Mouse (Mus musculus): ENCODE data around the gene Ubash3a.
"Not testable (repeated sequence)": the region's sequence is repeated elsewhere in the genome, so short reads cannot be mapped to it uniquely, and the experiment has no call there.

The Ubash3a gene

DNA sequence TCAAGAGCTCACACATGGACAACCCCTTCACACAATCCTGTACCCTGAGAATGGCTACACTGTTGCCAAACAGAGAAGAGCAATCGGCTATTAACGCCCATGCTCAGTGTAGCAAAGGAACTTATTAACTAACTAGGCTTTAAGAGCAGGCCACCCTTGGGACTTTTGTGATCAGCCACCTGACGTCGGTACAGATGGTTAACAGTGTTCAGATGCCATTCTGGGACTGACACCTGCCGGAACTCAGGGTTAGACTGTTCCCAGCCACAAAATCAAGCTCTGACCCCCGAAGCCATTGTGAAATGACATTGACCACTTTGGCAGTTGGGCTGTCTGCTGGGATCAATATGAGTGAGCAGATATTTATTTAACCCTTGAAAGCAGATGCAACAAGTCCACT, 53.7 kb downstream of the Ubash3a start:
- DNase-seq (ENCODE audit: low spot score), result no peak

DNA sequence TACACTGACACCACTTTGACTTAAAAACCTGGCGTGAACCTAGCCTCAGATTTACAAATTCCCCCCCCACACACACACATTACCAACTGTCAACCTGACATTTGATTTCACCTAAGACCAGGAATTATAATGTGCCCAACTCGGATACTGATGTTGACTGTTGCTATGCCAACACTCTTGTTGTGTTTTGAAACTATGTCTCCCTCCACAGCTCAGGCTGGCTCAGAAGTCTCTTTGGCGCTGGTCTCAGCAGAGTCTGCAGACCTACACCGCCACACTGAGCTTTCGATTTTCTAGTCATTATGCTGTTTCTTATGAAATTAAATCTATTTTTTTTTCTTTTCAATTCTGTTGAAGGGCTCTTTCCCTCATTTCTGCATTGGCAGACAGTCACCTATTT, 55.0 kb downstream of the Ubash3a start:
- no peak for DNase-seq (ENCODE audit: low spot score)

DNA sequence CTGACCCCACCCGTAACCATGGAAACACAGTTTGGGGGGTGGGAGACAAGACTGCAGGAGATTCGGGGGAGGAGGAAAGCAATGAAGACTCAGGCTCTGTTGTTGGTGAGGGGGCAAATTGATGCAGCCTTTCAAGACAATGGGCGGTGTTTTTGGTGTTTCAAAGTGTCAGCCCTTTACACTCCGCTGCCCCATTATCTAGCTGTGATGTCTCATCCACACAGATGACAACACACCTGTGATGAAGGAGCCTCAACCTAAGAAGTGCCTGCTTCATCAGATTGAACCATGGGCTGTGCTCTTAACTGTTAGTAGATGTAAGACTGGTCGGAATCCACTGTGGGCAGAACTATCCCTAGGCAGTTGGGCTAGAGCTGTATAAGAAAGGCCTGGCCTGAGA, 56.1 kb downstream of the Ubash3a start:
- DNase-seq (ENCODE audit: low spot score), result no peak

DNA sequence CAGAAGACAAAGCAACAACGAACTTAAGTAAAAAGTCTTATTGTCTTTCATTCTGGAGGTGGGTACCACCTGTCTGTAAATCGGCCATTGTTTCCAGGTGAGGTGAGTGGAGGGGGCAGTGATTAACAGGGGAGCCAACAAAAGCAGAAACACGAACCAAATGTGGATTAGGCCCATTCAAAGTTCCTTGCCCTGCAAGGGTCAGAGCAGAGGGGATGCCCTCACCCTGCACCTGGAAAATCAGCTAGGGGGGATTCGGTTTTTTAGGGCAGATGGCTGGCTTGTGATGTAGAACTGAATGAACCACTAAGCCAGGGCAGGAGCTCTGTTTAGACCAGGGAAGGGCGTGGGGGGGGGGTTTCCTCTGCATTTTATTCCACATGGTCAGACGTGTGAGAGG, 56.7 kb downstream of the Ubash3a start:
- no peak for DNase-seq (ENCODE audit: low spot score)

DNA sequence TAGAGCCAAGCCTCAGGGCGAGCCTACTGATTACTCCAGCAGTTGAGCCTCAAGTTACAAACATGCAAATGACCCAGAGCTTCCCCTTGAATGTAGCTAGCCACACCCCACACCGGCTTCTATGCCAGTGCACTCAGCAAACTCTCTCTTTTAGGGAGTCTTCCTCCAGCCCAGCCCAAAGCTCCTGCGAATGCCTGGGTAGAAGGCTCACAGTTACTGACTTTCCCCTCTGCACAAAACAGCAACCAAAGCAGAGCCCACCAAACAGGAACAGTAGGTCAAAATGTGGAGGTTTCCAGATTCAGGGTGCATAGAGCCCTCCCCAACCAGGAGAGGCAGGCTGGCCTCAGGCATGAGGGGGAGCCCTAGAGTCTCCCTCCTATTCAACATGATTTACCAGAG, 57.5 kb downstream of the Ubash3a start:
- no peak for DNase-seq (ENCODE audit: low spot score)

DNA sequence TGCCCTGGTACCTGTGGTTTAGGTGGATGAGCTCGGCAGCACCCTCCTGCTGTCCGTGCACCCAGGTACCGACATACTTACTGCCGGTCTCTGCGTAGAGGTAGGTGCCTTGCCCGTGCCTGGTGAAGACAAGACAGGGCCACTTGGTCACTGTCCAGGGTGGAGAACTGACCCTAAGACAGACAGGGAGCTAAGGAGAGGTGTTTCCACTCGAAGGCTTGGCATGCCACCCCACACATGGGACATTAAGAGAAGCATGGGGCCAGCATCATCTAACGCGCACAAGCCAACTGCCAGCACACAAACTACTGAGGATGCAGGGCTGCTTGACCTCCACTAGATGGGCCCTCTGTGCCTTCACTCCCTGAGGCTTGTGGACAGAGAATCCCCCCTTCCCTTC, 58.2 kb downstream of the Ubash3a start:
- no peak for DNase-seq (ENCODE audit: low spot score)

DNA sequence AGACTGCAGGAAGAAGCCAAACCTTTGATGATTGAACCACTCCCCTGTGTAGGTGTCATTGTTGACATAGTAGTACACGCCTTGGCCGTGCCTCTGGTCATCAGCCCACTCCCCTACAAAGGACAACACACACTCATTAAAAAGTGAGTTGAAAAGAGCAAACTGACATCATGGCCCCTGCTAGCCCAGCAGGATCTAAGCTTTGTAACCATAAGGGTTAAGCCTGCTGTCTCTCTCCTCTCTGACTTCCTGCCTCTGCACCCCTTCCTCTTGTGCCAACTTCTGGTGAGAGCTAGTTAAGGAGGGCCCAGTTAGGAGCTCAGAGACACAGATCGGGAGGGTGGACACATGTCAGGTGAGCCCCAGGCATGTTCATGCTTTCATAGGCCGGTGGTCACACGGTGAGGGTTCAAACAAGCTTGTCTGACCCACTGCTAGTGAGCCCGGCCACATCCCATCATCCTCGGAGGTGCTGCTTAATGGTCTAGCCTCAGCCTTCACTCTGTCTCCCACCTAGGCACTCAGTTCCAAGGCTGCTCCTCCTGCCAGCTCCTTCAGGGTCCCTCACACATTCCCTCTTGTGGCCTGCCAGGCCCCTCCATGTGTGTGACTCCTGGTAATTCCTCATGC, 58.8 kb downstream of the Ubash3a start:
- DNase-seq (ENCODE audit: low spot score), result no peak

DNA sequence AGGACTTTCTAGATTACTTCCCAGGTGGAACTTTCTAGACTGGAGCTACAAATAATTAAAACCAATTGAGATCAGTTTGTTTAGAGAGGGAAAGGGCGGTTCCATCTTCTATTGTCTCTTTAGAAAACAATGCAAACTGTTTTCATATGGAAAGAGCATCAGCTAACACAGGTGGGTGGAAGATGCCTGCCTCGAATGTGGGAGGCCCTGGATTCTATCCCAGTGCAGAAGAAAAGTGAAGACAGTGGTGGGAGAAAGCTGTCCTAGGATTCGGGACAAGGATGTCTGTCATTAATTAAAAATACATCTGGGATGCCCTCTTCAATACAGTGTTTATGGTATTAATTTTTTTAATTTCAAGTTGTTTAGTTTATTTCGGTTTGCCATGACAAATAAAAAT, 59.5 kb downstream of the Ubash3a start:
- DNase-seq (ENCODE audit: low spot score), result no peak

DNA sequence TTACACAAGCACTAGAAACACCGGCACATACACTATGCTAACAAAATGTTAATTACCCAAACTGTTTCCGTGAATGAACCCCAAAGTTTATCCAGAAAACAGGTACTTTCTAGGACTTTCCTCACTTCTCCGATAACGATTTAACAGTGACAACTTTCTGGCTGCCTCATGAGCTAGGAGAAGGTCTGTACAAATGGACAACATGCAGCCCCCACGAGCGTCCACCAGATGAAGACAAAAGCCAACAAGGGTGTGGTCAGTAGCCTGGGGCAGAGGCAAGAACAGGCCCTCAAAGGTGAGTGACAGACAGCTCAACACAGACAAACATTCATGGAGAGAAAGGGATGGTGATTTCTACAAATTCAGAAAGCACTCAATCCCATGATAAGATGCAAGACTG, 59.9 kb downstream of the Ubash3a start:
- no peak for DNase-seq (ENCODE audit: low spot score)

DNA sequence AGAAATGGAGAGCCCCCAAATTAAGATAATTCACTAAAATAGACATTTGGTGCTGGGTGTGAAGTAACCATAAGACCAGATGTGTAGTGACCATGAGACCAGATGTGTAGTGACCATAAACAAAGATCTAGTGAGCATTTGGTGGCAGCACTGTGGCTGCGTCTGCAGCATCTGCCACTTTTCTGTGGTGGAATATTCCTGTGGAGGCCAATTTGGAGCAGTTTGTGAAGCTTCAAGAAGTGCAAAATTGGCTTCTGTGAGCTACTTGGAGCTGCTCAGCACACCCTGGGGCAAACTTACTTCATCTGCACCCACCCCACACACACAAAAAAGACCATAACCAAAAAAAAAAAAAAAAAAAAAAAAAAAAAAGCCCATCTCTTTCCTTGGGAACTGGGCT, 60.3 kb downstream of the Ubash3a start:
- DNase-seq (ENCODE audit: low spot score), result no peak

DNA sequence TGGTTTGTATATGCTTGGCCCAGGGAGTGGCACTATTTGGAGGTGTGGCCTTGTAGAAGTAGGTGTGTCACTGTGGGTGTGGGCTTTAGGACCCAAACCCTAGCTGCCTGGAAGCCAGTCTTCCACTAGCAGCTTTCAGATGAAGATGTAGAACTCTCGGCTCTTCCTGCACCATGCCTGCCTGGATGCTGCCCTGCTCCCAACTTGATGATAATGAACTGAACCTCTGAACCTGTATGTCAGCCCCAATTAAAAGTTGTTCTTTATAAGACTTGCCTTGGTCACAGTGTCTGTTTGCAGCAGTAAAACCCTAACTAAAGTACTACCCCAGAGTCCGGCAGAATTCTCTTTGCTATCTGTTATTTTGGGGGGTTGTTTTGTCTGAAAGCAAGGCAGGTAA, 62.1 kb downstream of the Ubash3a start:
- no peak for DNase-seq (ENCODE audit: low spot score)

DNA sequence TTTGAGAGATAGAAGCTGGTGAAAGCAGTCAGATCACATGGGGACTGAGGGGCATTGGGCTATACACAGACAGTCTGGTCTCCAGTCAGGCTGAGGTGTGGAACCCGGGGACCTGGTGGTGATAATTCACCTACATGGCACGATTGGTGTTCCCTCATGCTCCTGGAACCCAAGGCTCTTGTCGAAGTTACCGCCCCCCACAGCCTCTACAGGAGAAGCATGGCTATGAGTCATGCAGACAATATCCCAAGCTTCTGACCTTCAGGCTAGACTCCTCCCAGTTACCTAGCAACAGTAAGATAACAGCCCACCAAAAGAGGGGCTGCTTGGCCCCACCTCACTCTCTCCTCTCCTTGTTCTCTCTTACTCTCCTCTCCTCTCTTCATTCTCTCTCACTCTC, 62.6 kb downstream of the Ubash3a start:
- no peak for DNase-seq (ENCODE audit: low spot score)

DNA sequence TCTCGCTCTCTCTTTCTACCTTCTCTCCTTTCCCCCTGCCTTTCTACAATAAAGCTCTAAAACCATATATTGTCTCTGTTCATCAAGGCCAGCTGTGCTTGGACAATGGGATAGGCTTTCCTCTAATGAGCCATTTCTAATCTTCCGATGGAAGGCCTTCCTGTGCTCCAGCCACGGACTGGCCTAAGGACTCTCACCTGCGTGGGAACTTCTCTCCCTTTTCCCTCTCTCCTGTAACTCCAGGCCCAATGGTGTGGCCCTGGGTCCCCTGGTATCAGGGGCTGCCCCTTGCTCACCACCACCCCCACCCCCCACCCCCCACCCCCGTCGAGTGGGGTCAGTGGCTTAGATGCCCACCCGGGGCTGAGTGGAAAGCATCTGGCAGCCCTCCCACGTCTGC, 63.1 kb downstream of the Ubash3a start:
- not testable (repeated sequence) for DNase-seq (ENCODE audit: low spot score)

DNA sequence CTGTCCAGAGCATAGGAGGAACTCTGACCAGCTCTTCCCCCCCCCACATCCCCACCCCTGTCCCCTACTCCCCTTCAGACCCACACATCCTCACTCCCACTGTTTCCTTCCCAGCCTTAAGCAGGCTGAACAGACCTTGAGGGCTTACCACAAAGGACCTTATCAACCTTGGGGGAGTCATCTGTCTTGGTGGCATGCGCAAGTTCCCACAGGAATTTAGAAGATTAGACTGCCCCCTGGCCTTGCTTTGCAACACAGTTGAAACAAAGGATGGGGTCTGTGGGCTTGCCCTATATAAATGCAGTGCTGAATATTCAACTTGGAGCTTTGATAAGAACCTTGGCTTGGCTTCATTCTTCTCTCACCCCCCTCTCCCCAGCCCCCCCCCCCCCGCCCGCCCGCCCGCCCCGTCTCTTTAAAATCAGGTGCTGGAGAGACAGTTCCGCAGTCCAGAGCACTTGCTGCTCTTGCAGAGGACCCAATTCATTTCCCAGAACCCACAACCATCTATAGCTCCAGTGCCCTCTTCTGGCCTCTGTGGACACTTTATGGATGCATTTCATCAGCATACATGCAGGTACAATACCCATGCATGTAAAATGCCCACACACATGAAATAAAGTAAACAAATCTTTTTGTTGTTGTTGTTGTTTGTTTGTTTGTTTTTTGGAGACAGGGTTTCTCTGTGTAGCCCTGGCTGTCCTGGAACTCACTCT, 63.6 kb downstream of the Ubash3a start:
- DNase-seq (ENCODE audit: low spot score), result no peak

DNA sequence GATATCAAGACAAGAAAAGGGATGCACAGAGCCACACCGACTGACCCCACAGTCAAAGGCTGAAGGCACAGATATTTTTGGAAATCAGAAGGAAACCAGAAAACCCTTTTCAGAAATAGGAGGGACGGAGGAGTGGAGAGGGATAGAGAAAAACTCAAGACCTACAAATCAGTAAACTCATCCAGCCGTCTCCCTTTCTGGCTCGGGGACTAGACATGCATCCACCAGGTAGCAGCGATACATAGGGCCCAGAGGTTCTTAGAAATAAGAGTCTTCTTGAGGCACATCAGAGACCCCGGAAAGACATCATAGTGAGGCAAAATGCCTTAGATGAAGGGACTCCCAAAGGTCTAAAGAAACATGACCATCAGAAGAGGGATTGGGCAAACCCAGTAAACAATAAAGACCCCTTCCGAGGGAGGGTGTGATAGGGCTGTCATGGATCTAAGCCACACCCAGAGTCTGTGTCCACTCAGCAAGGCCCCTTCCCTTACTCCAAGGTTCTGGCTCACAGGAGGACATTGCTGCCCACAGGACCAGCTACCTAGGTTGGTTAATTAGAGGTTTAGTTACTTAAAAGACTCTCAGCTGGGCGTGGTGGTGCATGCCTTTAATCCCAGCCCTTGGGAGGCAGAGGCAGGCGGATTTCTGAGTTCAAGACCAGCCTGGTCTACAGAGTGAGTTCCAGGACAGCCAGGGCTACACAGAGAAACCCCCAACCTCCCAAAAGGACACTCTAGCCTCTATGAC, 64.9 kb downstream of the Ubash3a start:
- no peak for DNase-seq (ENCODE audit: low spot score)

DNA sequence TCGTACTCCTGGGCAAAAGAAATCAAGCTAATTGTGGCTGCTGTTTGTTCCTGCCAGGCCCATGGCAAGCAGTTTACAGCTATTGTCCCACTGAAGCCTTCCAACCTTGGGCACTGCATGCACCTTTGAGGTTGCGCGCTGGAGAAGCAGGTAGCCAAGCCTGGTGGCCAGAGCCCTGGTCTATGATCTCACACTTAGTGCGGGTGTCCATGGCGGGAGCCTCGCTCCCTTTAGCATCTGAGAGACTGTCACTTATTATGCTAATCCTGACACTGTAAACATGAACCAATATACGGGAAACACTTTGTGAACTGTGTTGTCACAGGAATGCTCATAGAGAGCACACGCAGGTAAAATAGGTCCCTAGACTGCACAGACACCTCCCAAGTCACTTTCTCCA, 66.0 kb downstream of the Ubash3a start:
- no peak for DNase-seq (ENCODE audit: low spot score)

DNA sequence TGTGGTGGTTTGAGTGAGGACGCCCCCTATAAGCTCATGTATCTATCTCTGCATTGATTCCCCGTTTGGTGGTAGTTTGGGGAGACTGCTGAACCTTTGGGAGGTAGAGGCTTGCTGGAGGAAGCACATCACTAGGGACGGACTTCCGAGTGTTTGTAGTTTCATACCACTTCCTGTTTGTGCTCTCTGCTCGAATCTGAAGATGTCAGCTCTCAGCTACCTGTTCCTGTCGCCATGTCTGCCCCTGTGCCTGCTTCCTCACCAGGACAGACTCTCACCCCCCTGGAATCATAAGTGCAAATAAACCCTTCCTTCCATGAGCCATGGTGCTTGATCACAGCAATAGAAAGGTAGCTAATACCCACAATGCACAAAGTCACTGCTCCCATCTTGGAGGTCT, 67.5 kb downstream of the Ubash3a start:
- no peak for DNase-seq (ENCODE audit: low spot score)

DNA sequence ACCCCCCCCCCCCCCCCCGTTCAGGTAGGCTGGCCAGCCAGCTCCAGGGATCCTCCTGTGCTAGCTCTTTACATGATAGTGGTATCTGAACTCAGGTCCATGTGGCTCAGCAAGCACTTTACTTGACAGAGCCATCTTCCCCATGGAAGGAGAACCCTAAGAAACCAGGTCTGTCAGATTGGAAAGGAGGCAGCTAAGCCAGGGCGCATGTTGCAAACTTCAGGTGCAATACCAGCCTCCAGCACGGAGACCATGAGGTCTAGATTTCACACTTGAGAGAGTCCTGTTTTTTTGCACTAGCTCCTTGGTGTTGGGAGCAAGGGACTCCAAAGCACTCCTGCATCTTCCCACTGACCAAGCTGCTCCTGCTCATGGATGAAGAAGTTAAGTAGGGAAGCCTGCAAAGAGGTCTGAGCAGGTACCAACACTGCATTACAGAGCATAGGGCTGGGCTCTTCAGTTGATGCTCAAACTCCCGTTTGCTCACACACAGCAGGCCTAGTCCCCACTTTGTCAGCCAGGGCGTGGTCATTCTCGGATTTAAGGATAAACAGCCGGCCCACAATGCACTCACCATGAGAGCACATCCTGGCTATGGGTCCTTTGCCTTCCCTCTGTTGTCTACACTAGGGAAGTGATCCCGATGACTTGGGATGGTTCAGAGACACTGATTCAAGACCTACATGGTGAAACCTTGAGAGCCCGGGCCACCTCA, 68.7 kb downstream of the Ubash3a start:
- DNase-seq (ENCODE audit: low spot score), result no peak

DNA sequence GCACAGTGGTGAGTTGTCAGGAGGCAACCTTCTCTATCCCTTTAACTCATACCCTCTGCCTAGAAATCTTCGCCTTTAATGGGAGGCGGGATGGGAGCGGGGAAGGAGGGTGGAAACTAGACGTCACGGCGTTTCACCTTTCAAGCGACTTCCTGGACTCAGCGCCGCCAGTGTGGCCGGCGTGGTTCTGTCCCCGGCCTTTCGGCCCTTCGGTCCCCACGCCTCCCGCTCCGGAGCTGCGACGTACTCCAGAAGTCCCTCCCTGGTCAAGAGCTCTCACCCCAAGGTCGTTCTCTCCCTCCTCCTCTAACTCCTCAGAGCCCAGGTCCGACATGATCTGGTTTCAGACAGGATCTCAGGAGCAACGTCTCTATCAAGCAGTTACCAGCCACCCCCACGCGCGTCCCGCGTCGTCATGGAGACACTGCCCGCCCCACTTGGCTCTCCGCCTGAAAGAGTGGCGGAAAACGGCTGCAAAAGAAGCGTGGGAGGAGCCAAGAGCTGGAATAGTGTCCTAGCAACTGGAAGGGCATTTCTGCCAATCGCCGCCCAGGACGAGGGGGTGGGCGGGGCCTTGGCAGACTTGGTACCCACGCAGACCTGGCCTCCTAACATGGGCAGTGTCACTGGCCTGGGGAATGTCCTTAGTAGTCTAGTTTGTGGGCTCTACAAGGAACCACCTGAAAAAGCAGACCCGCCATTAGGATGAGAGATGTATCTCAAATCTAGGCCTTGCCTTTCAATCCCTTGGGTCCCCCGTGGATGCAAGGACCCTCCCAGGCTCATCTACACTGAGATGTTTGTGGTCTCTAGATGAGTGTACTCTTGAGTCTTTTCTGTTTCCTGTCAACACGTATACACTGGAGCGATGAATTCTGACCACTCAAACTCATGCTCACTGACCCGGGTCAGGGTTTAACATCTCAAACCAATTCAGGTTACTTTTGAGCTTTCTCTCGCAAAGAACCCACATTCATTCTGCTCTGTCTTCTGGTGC, 69.5 kb downstream of the Ubash3a start, which contains the start of gene Rsph1:
Rsph1 (minus strand) TSS at position 462 of the 997 bp plus-strand sequence.
- DNase-seq (ENCODE audit: low spot score), result peak; percentile 99

DNA sequence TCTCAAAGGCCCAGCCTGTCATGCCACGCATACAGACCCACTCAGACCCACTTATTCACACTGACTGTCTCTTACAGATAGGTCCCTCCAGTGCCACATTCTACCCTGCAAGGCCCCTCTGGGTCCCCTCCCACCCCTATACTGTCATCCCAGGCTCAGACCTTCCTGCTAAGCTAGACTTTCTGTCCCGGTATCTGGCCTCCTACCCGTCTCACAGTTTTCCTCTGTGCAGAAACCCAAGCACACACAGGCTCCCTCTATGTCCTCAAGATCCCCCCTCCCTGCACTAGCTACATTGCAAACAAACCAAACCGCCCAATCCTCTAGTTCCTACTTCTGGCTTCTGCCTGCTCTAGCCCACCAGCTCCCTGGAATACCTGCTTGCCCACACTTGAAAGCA, 70.3 kb downstream of the Ubash3a start:
- DNase-seq (ENCODE audit: low spot score), result no peak

DNA sequence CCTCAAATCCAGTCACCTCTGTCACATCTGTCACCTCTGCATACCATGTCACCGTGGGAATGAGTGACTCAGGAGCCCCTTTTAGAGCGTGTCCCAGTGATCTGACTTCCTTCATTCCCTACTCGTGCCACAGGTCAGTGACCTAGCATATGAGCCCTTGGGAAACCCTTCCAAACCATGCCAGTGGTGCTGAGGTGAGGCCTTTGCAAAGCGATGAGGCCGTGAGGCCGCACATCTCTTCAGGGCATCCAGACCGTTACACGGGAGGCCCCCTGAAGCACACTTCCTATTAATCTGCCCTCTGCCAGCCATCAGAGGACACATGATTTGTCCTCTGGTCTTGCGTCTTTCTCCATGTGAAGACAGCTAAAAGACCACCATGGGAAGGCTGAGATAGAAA, 71.9 kb downstream of the Ubash3a start:
- no peak for DNase-seq (ENCODE audit: low spot score)
